Mouse (Mus musculus) A20 (cell line): ENCODE results near the gene Zfp866.

Experiments
- DNase-seq: peaks from one replicate; pipeline ENCODE4 v3.0.0-alpha.2; 2011; ENCODE audit warnings: low read depth, low spot score

The Zfp866 gene

GRCm38 (mm10) chr8:69797661-69798060 lies 6.7 kb upstream of the Zfp866 start:
- DNase-seq = no peak

- DNase-seq = no peak
These were observed 5.9 kb upstream of the Zfp866 start for GRCm38 (mm10) chr8:69796721-69797345.

- no peak for DNase-seq
These were observed 3.9 kb upstream of the Zfp866 start for GRCm38 (mm10) chr8:69794901-69795300.

GRCm38 (mm10) chr8:69794096-69794495 lies 3.1 kb upstream of the Zfp866 start:
- DNase-seq = no peak

- DNase-seq = no peak
These were observed 2.7 kb upstream of the Zfp866 start for GRCm38 (mm10) chr8:69793666-69794065.

DNA sequence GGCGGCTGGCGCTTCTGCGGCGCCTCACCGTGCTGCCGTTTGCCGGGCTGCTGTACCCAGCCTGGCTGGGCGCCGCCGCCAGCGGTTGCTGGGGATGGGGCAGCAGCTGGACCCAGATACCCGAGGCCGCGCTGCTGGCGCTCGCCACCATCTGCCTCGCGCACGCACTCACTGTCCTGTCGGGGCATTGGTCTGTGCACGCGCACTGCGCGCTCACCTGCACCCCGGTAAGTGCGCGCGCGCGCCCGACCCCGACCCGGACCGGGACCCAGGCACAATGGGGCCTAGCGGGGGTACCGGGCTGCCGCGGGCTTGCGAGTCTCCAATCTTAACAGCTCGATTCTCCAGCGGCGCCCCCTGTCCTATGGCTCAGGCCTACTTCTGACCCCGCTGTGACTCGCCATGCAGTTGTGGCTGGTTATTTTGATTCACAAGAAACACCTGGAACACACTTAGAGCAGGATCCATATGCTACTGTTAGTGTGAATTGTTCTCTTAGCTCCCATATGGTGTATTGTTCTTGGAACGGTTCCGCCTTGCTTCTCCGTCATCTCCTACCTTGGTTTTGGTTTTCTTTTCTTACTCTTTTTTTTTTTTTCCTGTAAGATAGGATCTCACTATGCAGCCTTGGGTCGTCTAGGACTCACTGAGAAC lies 564 bp upstream of the Zfp866 start:
- no peak for DNase-seq

- DNase-seq = no peak
These were observed 614 bp downstream of the Zfp866 start for GRCm38 (mm10) chr8:69790364-69790763.

DNA sequence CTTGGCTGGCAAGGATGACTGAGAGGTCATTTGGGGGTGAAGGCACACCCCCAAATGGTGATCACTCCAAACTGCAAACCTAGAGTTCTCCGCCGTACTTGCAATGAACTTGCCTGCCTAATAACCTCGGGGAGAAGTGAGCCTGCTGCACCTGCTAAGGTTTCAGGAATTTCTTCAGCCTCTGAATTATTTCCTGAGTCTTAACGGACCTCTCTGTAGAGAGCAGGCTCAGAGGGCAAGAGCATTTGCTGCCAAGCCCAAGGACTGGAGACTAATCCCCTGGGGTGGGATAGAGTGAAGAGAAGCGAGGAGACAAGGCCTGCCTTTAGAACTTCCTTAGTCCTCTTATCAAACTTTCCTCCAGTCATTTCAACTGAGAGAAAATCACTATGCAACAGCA lies 1.2 kb downstream of the Zfp866 start:
- DNase-seq = peak; percentile 25

GRCm38 (mm10) chr8:69789105-69789504 lies 1.9 kb downstream of the Zfp866 start:
- DNase-seq = no peak

DNA sequence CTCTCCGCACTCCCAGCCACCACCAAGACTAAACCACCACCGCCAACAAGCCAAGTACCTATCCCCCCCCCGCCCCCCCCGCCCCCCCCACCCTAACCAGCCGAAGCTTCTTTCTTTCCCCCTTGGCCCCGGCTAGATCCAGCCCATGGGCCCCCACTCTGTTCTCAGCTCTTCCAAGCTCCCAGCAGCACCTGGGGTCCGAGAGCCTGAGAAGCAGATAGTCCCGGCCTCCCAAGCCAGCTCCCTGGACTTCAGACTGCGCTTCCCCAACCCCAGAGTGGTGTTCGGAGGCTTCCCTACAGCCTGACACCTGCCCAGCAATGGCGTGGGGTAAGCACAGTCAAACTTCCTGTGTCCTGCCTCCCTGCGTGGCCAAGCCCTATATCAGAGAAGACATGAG lies 13.9 kb downstream of the Zfp866 start:
- DNase-seq = no peak

- no peak for DNase-seq
These were observed 15.8 kb downstream of the Zfp866 start for GRCm38 (mm10) chr8:69775149-69775534.

GRCm38 (mm10) chr8:69774503-69775148 lies 16.4 kb downstream of the Zfp866 start, which contains the start of gene Gm20422:
Gm20422 (minus strand) TSS chr8:69774886.
- DNase-seq = peak; percentile 98

- DNase-seq = no peak
These were observed 18.9 kb downstream of the Zfp866 start for GRCm38 (mm10) chr8:69772106-69772505.

DNA sequence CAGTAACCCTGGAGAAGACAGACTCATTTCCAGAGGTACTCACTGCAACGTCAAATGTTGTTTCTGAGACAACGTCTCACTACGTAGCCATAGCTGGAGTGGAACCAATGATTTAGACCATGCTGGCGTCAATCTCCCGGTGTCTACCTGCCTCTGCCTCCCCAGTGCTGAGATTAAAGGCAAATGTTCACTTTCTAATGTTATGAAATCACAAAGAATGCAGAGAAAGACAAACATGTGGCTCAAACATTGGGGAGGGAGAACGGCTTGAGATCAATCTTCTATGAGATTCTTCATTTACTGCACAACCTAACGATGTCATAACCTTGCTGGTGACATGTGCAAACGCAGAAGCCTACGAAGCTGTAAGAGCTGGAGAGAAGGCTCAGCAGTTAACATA lies 19.8 kb downstream of the Zfp866 start:
- no peak for DNase-seq

- no peak for DNase-seq
These were observed 29.0 kb downstream of the Zfp866 start for GRCm38 (mm10) chr8:69761814-69762445.

DNA sequence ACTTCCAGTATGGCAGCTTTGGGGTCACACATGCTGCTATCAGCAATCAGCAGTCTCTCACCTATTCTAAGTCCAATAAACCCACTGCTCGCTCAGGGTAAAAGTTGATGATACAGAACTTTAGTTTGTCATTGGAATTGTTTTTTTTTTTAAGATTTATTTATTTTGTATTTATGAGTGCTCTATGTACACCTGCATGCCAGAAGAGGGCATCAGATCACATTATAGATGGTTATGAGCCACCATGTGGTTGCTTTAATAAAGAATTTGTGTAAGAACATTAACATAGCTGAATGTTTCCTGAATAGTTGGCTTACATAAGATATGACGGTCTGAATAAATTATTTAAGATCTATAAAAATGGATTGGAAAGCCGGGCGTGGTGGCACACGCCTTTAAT lies 32.7 kb downstream of the Zfp866 start:
- DNase-seq = no peak

GRCm38 (mm10) chr8:69752437-69752836 lies 38.5 kb downstream of the Zfp866 start:
- DNase-seq = no peak

GRCm38 (mm10) chr8:69749544-69750454 lies 41.2 kb downstream of the Zfp866 start, which contains the start of gene Zfp963:
Zfp963 (minus strand) TSS chr8:69749970.
- peak; percentile 98 for DNase-seq

GRCm38 (mm10) chr8:69741231-69741630 lies 49.7 kb downstream of the Zfp866 start:
- DNase-seq = peak; percentile 22

GRCm38 (mm10) chr8:69740763-69741162 lies 50.2 kb downstream of the Zfp866 start:
- no peak for DNase-seq

- DNase-seq = no peak
These were observed 55.5 kb downstream of the Zfp866 start for GRCm38 (mm10) chr8:69735495-69735894.
